21 mouse cellular contexts compared by ENCODE assay signal in genomic region chr14:87572453-87572852, GRCm38 (mm10).
A peak's percentile ranks its signal among the peaks of the same experiment; 100 is the strongest.
DNase-seq lines count a peak whose midpoint lies in the region; ATAC-seq and TF ChIP-seq lines count a peak whose summit lies in the region.
"Had no signal": no experiment of that assay in that cellular context is flagged by ENCODE, and none has a peak within 500 bp of the region (broad histone marks: within the 10 kb centered on the region; RNA-seq: fewer than 3 reads in every experiment).

No protein-coding gene starts in this region.

- no peak overlapping the region for H3K27ac ChIP-seq in layer of hippocampus, adult 2 months
- H3K27ac ChIP-seq: embryonic facial prominence, embryonic 12.5 days; embryonic facial prominence, embryonic 15.5 days; forebrain, embryonic 12.5 days; forebrain, embryonic 15.5 days; hindbrain, embryonic 12.5 days; hindbrain, embryonic 15.5 days had no signal

- TF ChIP-seq CTCF in layer of hippocampus, adult 2 months (conservative IDR thresholded peaks at IDR 0.05), result peak; percentile 26

- ATAC-seq in common myeloid progenitor, adult 5-6 weeks (replicated peaks; ENCODE audit: low read depth, poor library complexity, severe bottlenecking), result peak; percentile 59
- 0 out of 2 replicates have a peak, but pooled peaks have one; percentile 34 for ATAC-seq in megakaryocyte-erythroid progenitor cell, adult 5-6 weeks (replicated peaks; ENCODE audit: low FRiP score, low TSS enrichment, poor library complexity, severe bottlenecking)
- ATAC-seq: CD4-positive, CD25-positive, alpha-beta regulatory T cell, adult 4 months; forebrain, embryonic 15.5 days had no signal

- DNase-seq in layer of hippocampus, adult 2 months (ENCODE audit: low spot score in 2 of 2), result no peak
- DNase-seq in layer of hippocampus, adult 9-11 months, result no peak
- no peak for DNase-seq in embryo, embryonic 10.5 days (ENCODE audit: low spot score)
- no peak for DNase-seq in adrenal gland, postnatal 36 days
- DNase-seq: adrenal gland, postnatal 10 days; cerebellum, adult 11-12 months; cerebellum, adult 8-10 months; cerebellum, postnatal 36 days; gastrocnemius, postnatal 10 days; gastrocnemius, postnatal 36 days; heart, adult 11 months; kidney, adult 11 months had no signal

- H3K4me3 ChIP-seq in layer of hippocampus, adult 2 months, result no peak overlapping the region
- H3K4me3 ChIP-seq: embryonic facial prominence, embryonic 12.5 days; embryonic facial prominence, embryonic 15.5 days; forebrain, embryonic 12.5 days; forebrain, embryonic 15.5 days; hindbrain, embryonic 12.5 days; hindbrain, embryonic 15.5 days had no signal
